ENCODE assay signal across 16 mouse cellular contexts in the genomic region with DNA sequence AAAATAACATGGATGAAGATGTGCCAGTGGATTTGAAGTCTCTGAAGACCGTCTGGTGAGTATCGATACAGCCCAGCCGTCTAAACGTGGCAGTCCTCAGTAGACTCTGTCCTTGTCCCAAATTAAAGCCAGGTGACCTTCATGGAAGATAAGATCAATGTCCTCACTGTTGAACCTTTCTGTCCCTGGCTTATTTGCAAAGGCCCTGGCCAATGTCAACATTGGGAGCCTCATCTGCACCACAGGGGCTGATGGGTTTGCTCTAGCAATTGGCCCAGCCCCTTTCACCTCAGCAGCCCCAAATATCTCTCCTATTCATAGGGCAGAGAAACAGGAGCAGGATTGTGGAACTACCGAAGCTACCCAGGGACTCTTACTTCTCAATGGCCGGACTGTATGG. TPM values are rescaled to one million over a fixed set of nuclear protein-coding genes. Genes with fewer than 3 reads are reported as not detected.
DNase-seq lines count a peak whose midpoint lies in the region; ATAC-seq lines count a peak whose summit lies in the region.
"Had no signal": no experiment of that assay in that cellular context is flagged by ENCODE, and none has a peak within 500 bp of the region (broad histone marks: within the 10 kb centered on the region; RNA-seq: fewer than 3 reads in every experiment).

A gene (plus strand): TSS at position 301 of the 400 bp plus-strand sequence.

- peaks cover 37% of the 10 kb centered on the region for H3K4me1 ChIP-seq in megakaryocyte, embryonic 14.5 days
- H3K4me1 ChIP-seq in liver, embryonic 11.5 days (replicated peaks; ENCODE audit: control insufficient read depth, insufficient read depth, low read length), result peaks cover 6% of the 10 kb centered on the region

- H3K36me3 ChIP-seq in megakaryocyte, embryonic 14.5 days (replicated peaks; ENCODE audit: low read length), result peaks cover 5% of the 10 kb centered on the region
- no peaks in the 10 kb centered on the region for H3K36me3 ChIP-seq in liver, embryonic 11.5 days (ENCODE audit: control insufficient read depth, insufficient read depth, low read length)
- H3K36me3 ChIP-seq: embryonic facial prominence, embryonic 15.5 days had no signal

- peak; percentile 47 for DNase-seq in adrenal gland, adult 2 months
- DNase-seq in adrenal gland, adult 18-20 months (ENCODE audit: low spot score in 2 of 2), result no peak
- DNase-seq in liver, embryonic 11.5 days (ENCODE audit: low spot score), result no peak
- DNase-seq in yolk sac, embryonic 10.5 days (ENCODE audit: low spot score), result peak; percentile 53
- DNase-seq in cerebellum, postnatal 36 days, result no peak
- DNase-seq in lung, postnatal 36 days, result no peak
- DNase-seq: gastrocnemius, postnatal 10 days; midbrain, embryonic 14.5 days; thymus, postnatal 4 days had no signal

- 70% methylated on average over 6 of the region's 6 CpGs for WGBS in liver, embryonic 11.5 days

- H3K9ac ChIP-seq in liver, embryonic 11.5 days (ENCODE audit: low read depth, low read length), result no peak within 1 kb of the TSS

- H3K27ac ChIP-seq in liver, embryonic 11.5 days (ENCODE audit: low read depth, low read length), result no peak within 1 kb of the TSS; the same call in 1 of the 2 replicates

- no peak for ATAC-seq in megakaryocyte, adult 5-6 weeks (ENCODE audit: poor library complexity, severe bottlenecking)
- ATAC-seq in liver, embryonic 11.5 days (replicated peaks; ENCODE audit: low FRiP score), result no peak
- ATAC-seq: forebrain, embryonic 16.5 days had no signal

- H3K4me3 ChIP-seq in megakaryocyte, embryonic 14.5 days (replicated peaks), result peak within 1 kb of the TSS; percentile 98
- H3K4me3 ChIP-seq in liver, embryonic 11.5 days (ENCODE audit: low read depth, low read length), result peak within 1 kb of the TSS; percentile 13

- H3K27me3 ChIP-seq in megakaryocyte, embryonic 14.5 days (replicated peaks), result no peaks in the 10 kb centered on the region
- no peaks in the 10 kb centered on the region for H3K27me3 ChIP-seq in liver, embryonic 11.5 days (replicated peaks; ENCODE audit: control insufficient read depth, insufficient read depth, low read length)
- H3K27me3 ChIP-seq: CH12.LX; embryonic facial prominence, embryonic 15.5 days had no signal

- H3K9me3 ChIP-seq in megakaryocyte, embryonic 14.5 days, result no peaks in the 10 kb centered on the region
- no peaks in the 10 kb centered on the region for H3K9me3 ChIP-seq in liver, embryonic 11.5 days (ENCODE audit: control insufficient read depth, low read length)
- H3K9me3 ChIP-seq: embryonic facial prominence, embryonic 15.5 days had no signal

- H3K4me2 ChIP-seq in liver, embryonic 11.5 days, result peak within 1 kb of the TSS; percentile 82

RNA-seq across cellular contexts. Expression of the gene that starts here (rescaled TPM):
- total RNA-seq in adrenal gland, adult 2 months (2021), result 10 to 100 TPM in 1 of 2 experiments, under 1 TPM in 1; 0.76 to 19.1 TPM
- 11.0 and 25.2 TPM in 2 replicates for polyA plus RNA-seq in adrenal gland, adult 2 months (2012; rRNA removed)
- total RNA-seq in adrenal gland, adult 18-20 months (2021), result 10 to 100 TPM in 1 of 2 experiments, under 1 TPM in 1; 0.64 to 10.7 TPM
- not detected in 2 replicates for polyA plus RNA-seq in megakaryocyte, embryonic 14.5 days (2012; ENCODE audit: insufficient read depth, low replicate concordance)
- total RNA-seq in megakaryocyte, adult 5-6 weeks (2015), result 0.21 TPM in 1 of 2 replicates, not detected in the other
- not detected in 2 replicates for total RNA-seq in megakaryocyte, adult 5-6 weeks (2017)
- 25.0 and 28.0 TPM in 2 replicates for polyA plus RNA-seq in liver, embryonic 11.5 days (2014; fragmentation: Nextera tagmentation; extraction: Ambion mirVana)
- total RNA-seq: common myeloid progenitor, adult 5-6 weeks; heart, postnatal 25 days had no signal
- polyA plus RNA-seq: embryonic facial prominence, embryonic 15.5 days; forebrain, embryonic 16.5 days; midbrain, embryonic 14.5 days had no signal

Comparison
In these comparisons a context has a peak if more than half of its experiments do, and no peak if none do; other contexts are left out.
1. RNA of the gene that starts here (polyA plus RNA-seq): 11.0 to 25.2 TPM in adrenal gland, adult 2 months and 25.0 to 28.0 TPM in liver, embryonic 11.5 days; not detected in megakaryocyte, embryonic 14.5 days; every median in the first group is over 10 times any median in the second.
2. DNase-seq: peak in adrenal gland, adult 2 months (single experiment) and yolk sac, embryonic 10.5 days (single experiment); none in adrenal gland, adult 18-20 months (0 of 2), liver, embryonic 11.5 days (single experiment), cerebellum, postnatal 36 days (0 of 2) and lung, postnatal 36 days (single experiment).